Mouse (Mus musculus) ES-CJ7 (cell line): ENCODE data around the gene Prkce.

Source experiments
- DNase-seq: peaks from one replicate; pipeline ENCODE4 v3.0.0; 2011; ENCODE audit warnings: low read depth, low spot score

Prkce gene

DNA sequence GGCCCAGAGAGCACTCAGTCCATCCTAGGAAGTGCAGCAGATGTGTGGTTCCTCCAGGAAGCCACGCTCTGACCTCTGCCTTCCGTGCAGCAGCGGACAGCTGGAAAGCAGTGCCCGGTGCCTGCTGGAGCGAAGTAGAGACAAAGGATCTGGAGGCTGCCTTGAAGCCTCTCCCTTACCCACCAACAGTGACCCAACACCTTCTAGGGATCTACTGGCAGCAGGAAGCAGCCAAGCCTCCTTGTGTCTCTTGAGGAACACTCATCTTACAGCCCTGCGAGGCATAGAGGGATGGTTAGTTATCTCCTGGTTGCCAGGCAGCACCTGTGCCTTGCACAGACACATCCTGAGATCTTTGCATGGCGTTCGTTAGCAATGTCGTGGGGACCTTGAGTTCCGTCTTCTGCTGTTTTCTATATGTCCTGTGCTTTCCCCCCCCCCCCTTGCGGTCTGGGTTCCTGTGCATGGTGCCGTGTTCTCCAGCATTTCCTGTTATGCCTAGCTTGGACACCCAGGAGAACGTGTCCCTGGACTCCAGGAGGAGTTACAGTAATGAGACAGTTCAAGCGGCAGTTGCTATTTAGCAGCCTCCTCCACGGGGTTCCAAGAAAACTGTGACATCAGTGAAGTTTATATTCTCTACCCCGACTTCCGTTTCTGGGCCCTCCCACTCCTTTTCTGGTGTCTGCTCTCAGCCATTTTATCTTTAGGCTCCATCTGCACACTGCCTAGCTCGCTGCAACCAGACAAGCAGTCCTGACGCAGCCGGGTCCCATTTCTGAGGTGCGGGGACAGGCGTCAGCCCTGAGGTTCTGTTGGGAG is 133.4 kb downstream of the Prkce start:
- DNase-seq: no peak

DNA sequence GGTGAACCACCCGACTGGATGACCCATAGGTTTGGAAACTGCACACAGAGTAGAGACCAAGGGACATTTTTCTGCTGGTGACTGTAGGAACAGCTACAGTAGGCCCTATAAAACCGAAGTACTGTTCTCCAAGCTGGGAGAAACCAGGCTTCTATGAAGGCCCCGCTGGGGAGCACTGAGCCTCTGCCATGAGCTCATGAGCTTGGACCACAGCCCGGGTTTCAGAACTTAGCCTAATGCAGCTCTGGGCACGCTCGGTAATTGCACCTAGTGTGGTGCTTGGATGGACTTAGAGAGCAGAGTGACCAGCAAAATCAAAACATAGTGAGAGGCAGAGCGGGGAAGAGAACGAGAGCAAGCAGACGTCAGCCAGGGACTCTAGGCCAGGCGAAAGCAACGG is 134.7 kb downstream of the Prkce start:
- DNase-seq: no peak

DNA sequence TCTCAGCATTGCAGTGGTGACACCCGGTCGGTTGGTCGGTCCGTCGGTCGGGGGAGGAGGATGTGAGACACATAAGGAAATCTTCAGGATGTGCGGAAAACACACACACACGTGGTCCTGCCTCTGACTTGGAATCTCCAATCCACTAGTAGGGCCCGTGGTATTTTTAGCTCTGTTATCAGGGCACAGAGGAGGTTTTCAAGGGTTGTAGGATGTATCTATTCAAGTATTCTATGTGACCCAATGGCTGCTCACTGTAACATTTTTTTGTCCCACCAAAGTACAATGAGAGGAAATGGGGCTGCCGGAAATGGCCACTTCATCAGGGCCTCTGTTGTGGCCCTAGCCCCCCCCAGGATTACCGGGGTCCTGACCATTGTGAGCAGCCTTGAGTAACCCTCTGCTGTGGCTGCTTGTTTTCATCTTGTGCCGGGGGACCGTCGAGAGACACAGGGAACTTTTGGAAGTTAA is 135.3 kb downstream of the Prkce start:
- no peak for DNase-seq

DNA sequence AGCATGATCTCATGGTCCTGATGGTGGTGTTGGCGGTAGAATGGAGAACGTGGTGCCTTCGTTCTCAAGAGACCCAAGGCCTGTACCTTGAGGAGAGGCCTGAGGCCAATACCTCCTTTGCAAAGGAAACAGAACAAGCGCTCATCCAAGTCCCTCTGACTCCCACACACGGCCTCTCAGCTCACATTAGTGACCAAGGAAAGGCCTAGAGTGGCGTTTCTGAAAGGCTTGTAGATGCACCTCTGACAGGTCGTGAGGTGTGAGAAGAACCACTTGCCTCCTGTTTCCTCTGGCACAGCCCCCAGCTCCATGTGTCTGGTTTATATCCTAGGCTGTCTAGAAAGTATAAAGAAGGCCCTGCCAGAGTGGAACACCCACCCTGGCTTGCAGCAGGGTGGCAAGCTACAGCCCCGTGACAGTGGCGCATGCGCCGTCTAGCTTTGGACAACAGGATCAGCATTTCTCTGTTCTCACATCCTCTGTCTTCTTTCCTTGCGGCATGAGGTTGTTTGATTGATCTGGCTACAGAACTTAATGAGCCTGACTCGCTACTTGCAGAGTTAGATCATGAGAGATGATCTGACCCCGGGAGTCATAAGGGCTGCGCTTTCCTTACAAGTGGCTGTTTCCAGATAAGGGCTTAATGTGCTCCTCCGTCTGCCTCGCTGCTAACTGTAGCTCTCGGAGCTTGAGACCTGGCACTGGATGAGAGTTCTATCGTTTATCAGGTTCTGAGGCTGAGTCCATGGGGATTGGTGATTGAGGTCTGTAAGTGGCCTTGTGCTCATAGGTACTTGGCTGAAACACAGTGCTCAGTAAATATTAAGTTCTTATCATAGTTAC is 136.0 kb downstream of the Prkce start:
- no peak for DNase-seq

DNA sequence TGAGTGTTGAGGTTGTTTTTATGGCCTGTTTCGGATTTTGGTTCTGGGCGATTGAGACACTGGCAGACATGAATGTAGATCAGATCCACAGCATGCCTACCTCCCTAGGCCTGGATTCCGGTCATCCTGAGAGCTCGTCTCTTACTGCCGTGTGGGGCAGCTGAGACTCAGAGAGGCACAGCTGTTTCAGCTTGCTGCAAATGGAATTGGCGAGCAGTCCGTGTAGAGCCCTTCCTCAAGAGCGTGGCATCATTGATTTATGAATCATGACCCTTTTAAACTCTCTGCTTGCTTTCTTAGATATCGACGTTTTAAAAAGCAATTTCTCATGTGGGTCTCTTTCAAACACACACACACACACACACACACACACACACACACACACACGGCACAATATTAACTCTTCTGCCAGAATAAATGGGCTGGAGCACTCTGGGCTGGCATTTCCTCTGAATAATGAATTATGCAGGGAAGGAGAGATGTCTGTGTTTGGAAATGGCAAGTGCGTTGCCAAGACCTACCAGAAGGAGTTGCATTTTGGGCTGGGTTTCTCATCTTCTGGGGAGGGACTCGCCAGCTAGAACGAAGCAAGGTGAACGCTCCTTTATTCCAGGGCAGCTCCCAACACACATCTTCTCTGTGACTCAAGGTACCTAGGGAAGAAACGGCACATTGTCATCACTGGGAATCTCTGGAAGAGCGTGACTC is 137.5 kb downstream of the Prkce start:
- no peak for DNase-seq

DNA sequence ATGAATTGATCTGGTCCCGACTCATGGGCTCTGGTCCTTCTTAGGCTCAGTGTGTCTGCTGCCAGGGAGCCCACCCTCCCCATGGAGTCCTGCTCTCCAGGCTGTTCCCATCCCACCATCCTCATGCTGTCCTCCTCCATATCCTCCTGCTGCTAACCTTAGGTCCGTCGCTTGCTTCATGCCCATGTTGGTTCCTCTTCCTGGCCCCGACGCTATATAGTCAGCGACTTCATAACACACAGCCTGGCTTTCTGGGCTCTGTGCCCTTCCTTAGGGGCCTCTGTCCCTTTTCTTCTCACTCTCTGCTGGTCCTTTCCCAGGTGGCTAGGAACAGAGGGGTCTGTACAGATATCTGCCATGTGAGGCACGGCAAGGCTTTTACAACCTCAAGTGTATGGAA is 138.6 kb downstream of the Prkce start:
- DNase-seq: no peak

DNA sequence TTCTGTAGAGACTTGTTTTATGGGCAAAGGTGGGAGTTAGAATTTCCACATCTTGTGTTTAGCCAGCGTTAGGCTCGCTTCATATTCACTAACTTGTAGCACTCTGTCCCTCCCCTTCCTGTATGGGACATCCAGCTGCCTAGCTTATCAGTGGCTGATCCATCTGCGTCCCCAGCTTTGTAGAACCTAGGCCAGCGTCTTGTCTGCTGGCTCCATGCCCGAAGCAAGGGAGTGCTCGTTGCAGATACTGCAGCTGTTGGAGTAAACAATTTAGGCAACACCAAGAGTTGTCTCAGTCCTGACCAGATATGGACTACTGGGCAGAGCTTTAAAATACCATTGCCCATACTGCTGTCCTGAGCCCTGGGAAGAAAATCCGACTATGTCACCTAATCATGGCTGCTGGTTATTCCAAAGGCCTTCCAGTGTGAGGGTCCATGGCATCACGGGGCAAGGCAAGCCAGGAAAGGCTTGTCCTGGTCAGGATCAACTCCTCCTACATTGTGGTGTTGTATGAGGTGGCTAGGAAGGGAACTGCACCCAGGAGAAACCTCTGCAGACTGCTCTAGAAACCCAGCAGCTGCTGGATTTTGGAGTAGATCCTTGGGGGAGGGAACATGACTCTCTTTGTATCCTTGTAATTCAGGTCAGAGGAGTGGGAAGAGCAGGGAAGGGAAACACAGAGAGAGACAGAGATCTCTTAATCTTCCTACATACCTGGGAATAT is 146.0 kb downstream of the Prkce start:
- no peak for DNase-seq

DNA sequence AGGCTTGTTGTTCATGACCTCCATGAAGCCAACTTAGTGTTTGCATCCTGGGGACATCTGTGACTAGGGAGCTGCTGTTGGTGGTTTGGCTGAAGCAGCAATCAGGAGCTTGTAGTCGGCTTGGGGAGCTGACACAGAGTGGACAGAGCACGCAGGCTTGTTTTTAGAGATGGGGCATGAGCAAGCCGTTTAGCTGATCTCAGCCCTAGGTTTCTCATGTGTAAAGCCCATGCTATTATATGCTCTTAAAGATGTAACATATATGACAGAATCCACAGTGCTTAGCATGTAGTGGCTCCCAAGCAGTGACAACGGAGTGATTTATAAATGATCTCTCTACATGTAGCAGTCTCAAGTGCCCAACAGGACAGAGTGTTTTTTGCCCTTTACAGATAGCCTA is 148.3 kb downstream of the Prkce start:
- DNase-seq: no peak

DNA sequence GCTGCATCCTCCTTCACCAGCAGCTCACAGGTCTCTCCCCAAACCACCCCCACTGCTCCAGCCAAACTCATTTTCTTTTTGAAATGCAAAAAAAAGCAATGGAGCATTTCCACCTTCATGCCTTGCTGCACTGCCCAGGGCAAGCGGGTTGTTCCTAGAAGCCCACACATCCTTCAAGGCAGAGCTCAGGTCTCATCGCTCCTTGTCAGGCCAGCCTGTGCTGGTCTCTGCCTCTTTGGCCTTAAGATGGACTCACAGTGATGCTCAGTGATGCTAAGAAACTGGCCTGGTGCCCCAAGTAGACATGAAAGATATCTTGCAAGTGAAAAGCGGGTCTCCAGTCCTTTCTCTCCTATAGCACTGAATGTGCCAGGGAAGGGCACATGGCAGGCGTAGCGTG is 149.2 kb downstream of the Prkce start:
- DNase-seq: no peak

DNA sequence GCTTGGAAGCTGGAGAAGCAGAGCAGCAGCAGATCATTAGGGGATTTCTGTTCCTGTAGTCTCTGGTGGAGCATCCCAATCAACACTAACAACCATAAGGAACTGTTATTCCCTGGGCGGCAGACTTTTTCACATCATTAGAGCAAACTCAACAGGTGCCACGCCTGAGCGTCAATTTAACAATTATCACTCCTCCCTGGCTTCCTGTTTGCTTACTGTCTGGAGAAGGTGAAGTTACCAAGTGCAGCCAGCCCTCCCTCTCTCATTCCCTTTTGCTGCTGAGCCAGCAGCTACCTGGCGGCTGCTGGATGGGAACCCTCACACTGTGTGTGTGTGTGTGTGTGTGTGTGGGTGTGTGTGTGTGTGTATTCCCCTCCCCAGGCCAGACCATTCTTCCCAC is 149.6 kb downstream of the Prkce start:
- no peak for DNase-seq

DNA sequence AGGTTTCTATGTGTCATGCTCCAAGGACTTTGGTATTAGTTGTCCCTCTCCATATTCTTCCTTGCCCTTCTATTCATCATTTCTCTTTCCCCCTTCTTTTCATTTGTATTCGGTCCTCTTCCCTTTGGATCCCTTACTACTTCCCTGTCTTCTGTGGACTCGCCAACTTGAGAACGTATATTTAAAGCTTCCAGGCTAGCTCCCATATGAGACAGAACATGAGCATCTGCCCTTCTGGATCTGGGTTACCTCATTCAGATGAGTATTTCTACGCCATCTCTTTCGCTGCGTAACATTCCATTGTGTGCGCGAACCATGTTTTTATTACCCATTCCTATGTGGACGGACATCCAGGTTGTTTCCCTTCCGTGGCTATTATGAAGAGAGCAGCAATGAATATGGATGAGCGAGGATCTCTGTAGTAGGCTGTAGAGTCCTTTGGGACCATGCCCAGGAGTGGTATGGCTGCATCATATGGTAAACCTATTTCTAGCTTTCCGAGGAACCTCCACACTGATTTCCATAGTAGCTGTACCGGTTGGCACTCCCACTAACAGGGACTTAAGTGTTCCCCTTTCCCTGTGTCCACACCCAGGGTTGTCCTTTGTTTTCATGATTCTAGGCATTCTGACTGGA is 152.5 kb downstream of the Prkce start:
- no peak for DNase-seq

DNA sequence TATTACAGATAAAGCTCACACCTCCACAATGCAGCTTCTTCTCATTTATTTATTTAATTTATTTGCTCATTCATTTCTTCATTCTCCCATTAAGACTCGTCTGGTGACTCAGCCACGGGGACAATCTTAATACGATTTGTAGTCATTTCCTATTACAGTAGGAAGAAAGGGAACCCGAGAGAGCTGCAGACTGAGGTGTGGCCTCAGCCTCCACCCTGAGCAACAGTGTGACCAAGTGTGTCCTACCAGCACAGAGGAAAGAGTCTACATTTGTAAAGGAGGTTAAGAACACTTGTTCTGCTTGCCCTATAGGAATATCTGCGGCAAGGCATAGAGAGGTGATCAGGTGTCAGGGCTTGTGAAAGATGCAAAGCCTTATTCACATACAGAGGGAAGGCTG is 155.3 kb downstream of the Prkce start:
- no peak for DNase-seq

DNA sequence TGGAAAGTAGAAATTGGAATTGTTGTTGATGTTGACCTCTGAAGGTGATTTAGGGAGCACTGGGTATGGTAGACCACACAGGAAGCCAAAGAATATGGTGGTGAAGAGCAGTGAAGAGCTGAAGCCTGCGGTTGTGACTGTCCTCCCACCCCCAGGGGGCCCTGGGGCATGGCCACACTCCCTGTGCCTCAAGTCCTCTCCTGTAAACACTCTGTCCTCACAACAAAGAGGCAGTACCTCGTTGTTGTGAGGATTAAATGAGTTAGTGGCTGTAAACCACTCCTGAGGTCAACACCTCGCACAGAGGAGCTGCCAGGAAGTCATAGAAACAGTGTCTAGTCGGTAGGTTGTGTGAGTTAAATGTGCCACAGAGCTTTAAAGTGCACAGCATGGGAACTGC is 155.7 kb downstream of the Prkce start:
- no peak for DNase-seq

DNA sequence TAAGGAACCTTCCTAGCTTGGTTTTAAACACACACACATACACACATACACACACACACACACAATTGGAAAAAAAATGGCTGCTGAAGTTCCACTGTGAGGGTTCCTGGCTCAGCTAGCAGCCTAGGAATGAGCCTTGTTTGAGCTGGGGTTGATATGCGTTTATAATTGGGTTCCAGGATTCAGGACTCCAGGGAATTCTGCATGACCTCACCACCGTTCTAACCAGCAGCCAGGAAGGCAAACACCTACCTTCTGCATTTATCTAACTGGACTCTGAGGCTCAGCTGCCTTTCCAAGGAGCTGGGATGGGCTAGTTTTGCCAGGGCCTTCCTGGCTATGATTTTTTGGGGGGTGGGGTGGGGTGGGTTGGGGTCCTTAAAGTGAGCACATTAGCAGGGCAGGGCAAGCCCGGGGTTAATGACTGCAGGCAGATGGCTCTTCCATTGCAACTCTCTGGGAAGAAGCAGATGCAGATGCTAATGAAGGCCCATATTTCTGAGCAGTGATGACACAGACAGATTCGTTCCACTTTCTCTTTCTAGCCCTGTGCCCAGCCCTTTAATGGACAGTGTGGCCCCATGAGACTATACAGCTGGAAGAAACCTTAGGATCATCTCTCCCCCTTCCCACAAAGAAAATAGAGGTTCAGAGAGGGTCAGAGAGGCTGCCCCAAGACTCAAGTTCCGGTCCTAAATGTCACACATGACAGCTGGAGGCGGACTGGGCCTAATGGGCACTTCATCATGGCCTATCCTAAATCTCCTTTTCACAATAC is 156.5 kb downstream of the Prkce start:
- no peak for DNase-seq

DNA sequence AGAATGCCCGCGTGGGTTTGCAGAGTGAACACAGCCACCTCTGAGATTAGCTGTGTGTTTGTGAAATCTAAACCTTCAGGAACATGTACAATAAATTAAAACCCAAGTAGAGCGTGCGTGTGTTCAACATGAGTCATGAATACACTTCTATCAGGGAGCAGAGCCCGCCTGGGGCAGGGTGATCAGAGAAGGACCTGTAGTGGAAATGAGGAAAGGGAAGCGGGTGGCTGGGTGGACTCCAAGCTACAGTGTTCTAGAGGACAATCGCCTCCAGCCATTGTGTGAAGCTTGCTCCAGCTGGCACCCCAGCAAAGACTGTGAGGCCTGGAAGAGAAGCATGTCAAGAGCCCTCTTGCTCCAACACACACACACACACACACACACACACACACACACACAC is 157.2 kb downstream of the Prkce start:
- DNase-seq: no peak

DNA sequence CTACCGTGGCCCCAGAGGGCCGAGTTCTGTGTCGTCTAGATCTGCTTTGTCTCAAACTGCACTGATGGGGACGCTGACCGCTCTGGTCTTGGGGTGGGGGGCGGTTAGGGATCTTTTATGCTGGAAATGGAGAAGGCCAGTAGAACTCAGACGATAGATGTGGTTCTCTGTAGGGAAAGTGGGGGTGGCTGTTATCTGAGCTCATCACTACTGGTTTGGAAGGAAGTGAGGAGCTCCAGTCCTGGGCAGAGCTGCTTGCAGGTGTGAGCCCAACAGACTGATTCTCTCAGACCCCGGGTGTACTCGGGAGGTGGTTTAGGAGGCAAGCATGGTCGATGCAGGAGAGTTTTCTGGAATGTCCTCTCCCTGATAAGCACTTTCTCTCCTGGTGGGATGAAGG is 157.7 kb downstream of the Prkce start:
- DNase-seq: no peak

DNA sequence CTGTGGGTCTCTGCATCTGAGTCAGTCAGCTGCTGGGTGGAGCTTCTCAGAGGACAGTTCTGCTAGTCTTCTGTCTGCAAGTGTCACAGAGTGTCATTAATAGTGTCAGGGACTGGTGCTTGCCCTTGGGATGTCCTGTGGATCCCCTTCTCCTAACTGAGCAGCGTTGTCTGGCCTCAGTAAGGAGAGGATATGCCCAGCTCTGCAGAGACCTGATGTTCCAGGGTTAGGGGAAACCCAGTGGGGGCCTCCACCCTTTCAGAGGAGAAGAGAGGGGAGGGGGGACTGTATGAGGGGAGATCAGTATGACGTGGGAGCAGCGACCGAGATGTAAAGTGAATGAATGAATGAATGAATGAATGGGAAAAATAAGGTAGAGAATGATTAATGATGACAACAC is 160.4 kb downstream of the Prkce start:
- DNase-seq: no peak

DNA sequence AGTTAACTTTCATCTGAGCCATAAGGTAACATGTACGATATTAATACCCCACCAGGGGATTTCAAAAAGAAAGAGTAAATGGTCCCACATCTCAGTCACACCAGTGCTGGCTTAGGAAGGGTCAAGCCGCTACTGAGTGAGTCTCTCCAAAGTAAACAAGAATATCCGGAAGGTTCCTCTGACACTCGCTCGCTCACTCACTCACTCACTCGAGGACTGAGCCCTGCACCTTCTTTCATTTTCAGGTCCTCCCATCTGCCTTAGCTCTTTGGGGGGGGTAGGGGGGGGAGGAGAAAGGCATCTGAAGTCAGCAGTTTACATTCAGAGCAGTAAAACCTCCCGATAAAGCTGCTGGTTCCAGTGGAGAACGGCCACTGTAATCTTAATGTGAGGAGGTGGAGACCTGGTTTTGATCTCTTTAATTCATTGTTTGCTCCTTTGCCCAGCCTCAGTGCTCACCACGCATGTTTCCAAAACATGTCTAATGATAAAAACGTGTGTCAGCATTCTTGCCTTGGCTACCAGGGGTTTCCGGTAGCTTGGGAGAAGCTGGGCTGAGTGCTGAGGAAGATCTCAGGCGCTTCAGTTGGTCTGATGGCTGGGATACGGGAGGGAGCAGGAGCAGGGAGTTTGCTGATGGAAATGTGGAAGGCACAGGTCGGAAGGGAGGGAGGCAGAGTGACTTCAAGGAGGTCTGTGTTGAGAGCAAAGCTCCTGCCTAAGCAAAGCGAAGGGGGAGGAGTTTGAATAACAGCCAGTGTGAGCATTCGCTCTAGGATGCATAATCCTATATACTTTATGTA is 161.9 kb downstream of the Prkce start:
- DNase-seq: no peak
